Mouse (Mus musculus): Measurements from ENCODE around the gene Ddx50. TPM values are rescaled to one million over a fixed set of nuclear protein-coding genes. Genes with fewer than 3 reads are reported as not detected.

Ddx50 gene
- polyA plus RNA-seq, 2 experiments = 22.7 to 36.7 TPM

GRCm38 (mm10) chr10:62570126-62570871 lies 80.7 kb downstream of the Ddx50 start:
- H3K4me1 ChIP-seq (replicated peaks; ENCODE audit: control insufficient read depth in 2 of 2, insufficient read depth in 2 of 2, low read length in 1 of 2) = no peaks in the 10 kb centered on the region
- TF ChIP-seq CTCF (IDR thresholded peaks at IDR 0.05; ENCODE audit: low read depth) (no peak), EP300 (IDR thresholded peaks at IDR 0.05; ENCODE audit: low read depth) (no peak)
- no peaks in the 10 kb centered on the region for H3K9me3 ChIP-seq (ENCODE audit: control insufficient read depth, low read length)
- no peak overlapping the region for H3K4me3 ChIP-seq (ENCODE audit: insufficient read depth in 1 of 2, low read depth in 2 of 2, low read length in 2 of 2)
- no peak overlapping the region for H3K27ac ChIP-seq
- H3K27me3 ChIP-seq (ENCODE audit: control insufficient read depth, insufficient read depth, low read length) = no peaks in the 10 kb centered on the region
- no peak overlapping the region for H3K9ac ChIP-seq (replicated peaks)
- DNase-seq (ENCODE audit: low read depth in 3 of 3, low spot score in 3 of 3) = no peak
- no peak overlapping the region for H3K4me2 ChIP-seq (ENCODE audit: low read depth)
- H3K36me3 ChIP-seq (replicated peaks; ENCODE audit: control insufficient read depth, insufficient read depth, low read depth) = peaks cover 17% of the 10 kb centered on the region
- no peak for ATAC-seq (ENCODE audit: insufficient read depth)
- 76% methylated on average over 7 of the region's 7 CpGs for WGBS (ENCODE audit: insufficient replicate concordance)

- Histone ChIP-seq H3K27ac (no peak overlapping the region), H3K9me3 (ENCODE audit: control insufficient read depth, low read length) (no peaks in the 10 kb centered on the region), H3K4me1 (replicated peaks; ENCODE audit: control insufficient read depth in 2 of 2, insufficient read depth in 2 of 2, low read length in 1 of 2) (no peaks in the 10 kb centered on the region), H3K27me3 (ENCODE audit: control insufficient read depth, insufficient read depth, low read length) (no peaks in the 10 kb centered on the region), H3K4me3 (ENCODE audit: insufficient read depth in 1 of 2, low read depth in 2 of 2, low read length in 2 of 2) (no peak overlapping the region), H3K9ac (replicated peaks) (no peak overlapping the region), H3K4me2 (ENCODE audit: low read depth) (no peak overlapping the region), H3K36me3 (replicated peaks; ENCODE audit: control insufficient read depth, insufficient read depth, low read depth) (peaks cover 18% of the 10 kb centered on the region)
- DNase-seq (ENCODE audit: low read depth in 3 of 3, low spot score in 3 of 3) (no peak), ATAC-seq (ENCODE audit: insufficient read depth) (no peak)
- 34% methylated on average over 4 of the region's 4 CpGs for WGBS (ENCODE audit: insufficient replicate concordance)
- no peak for TF ChIP-seq EP300 (IDR thresholded peaks at IDR 0.05; ENCODE audit: low read depth)
- no peak for TF ChIP-seq CTCF (IDR thresholded peaks at IDR 0.05; ENCODE audit: low read depth)
Measured at GRCm38 (mm10) chr10:62568861-62569260, 82.2 kb downstream of the Ddx50 start.

Small RNA genes lying within 50 kb of the gene (microRNA-seq; reads per million reads assigned to microRNA genes)
- gene Mir7215 = not detected

Other genes starting within 250 kb of the Ddx50 start
- 3.4 and 4.1 TPM in 2 replicates for gene Hkdc1, start 228.7 kb downstream of the Ddx50 start, polyA plus RNA-seq (2012; rRNA removed)
- gene Hkdc1, start 228.7 kb downstream of the Ddx50 start, polyA plus RNA-seq (2014; fragmentation: Nextera tagmentation; extraction: Ambion mirVana) = 2.4 and 2.8 TPM in 2 replicates
- 0.11 TPM in 2 replicates for gene 4930507D05Rik, start 201.7 kb downstream of the Ddx50 start, polyA plus RNA-seq (2012; rRNA removed)
- 0.25 TPM in 1 of 2 replicates, not detected in the other for gene 4930507D05Rik, start 201.7 kb downstream of the Ddx50 start, polyA plus RNA-seq (2014; fragmentation: Nextera tagmentation; extraction: Ambion mirVana)
- gene Supv3l1, start 201.5 kb downstream of the Ddx50 start, polyA plus RNA-seq (2012; rRNA removed) = 12.6 and 16.4 TPM in 2 replicates
- gene Supv3l1, start 201.5 kb downstream of the Ddx50 start, polyA plus RNA-seq (2014; fragmentation: Nextera tagmentation; extraction: Ambion mirVana) = 13.5 and 14.4 TPM in 2 replicates
- gene Vps26a, start 164.4 kb downstream of the Ddx50 start, polyA plus RNA-seq (2012; rRNA removed) = 9.1 and 14.7 TPM in 2 replicates
- gene Vps26a, start 164.4 kb downstream of the Ddx50 start, polyA plus RNA-seq (2014; fragmentation: Nextera tagmentation; extraction: Ambion mirVana) = 40.6 and 42.8 TPM in 2 replicates
- 23.3 and 23.7 TPM in 2 replicates for gene Srgn, start 123.8 kb downstream of the Ddx50 start, polyA plus RNA-seq (2012; rRNA removed)
- 73.2 and 82.6 TPM in 2 replicates for gene Srgn, start 123.8 kb downstream of the Ddx50 start, polyA plus RNA-seq (2014; fragmentation: Nextera tagmentation; extraction: Ambion mirVana)
- 6.0 and 9.2 TPM in 2 replicates for gene Kif1bp, start 72.8 kb downstream of the Ddx50 start, polyA plus RNA-seq (2012; rRNA removed)
- gene Kif1bp, start 72.8 kb downstream of the Ddx50 start, polyA plus RNA-seq (2014; fragmentation: Nextera tagmentation; extraction: Ambion mirVana) = 11.5 and 13.5 TPM in 2 replicates
- gene Ddx21, start 48.9 kb downstream of the Ddx50 start, polyA plus RNA-seq (2012; rRNA removed) = 17.7 and 31.5 TPM in 2 replicates
- gene Ddx21, start 48.9 kb downstream of the Ddx50 start, polyA plus RNA-seq (2014; fragmentation: Nextera tagmentation; extraction: Ambion mirVana) = 19.2 and 20.3 TPM in 2 replicates
- 0.13 and 0.21 TPM in 2 replicates for gene Stox1, start 74.9 kb upstream of the Ddx50 start, polyA plus RNA-seq (2012; rRNA removed)
- 0.04 and 0.34 TPM in 2 replicates for gene Stox1, start 74.9 kb upstream of the Ddx50 start, polyA plus RNA-seq (2014; fragmentation: Nextera tagmentation; extraction: Ambion mirVana)
- gene Ccar1, start 141.1 kb upstream of the Ddx50 start, polyA plus RNA-seq (2012; rRNA removed) = 18.7 and 26.0 TPM in 2 replicates
- gene Ccar1, start 141.1 kb upstream of the Ddx50 start, polyA plus RNA-seq (2014; fragmentation: Nextera tagmentation; extraction: Ambion mirVana) = 44.9 and 55.3 TPM in 2 replicates